Mouse (Mus musculus) frontal cortex, adult 2 months (tissue): ENCODE data around the gene Fndc11. TPM values are rescaled to one million over a fixed set of nuclear protein-coding genes. Genes with fewer than 3 reads are reported as not detected.
A peak's percentile ranks its signal among the peaks of the same experiment; 100 is the strongest.
"Not testable (repeated sequence)": the region's sequence is repeated elsewhere in the genome, so short reads cannot be mapped to it uniquely, and the experiment has no call there.

ENCODE experiments used
- DNase-seq, 2 experiments: peaks; one replicate each; pipeline ENCODE4 v3.0.0; 2022; ENCODE audit warnings: low spot score in 1 of 2; ENCODE audit errors: extremely low spot score in 1 of 2
- polyA plus RNA-seq: library from polyadenylated mRNA; depleted of rRNA; stranded (reverse); fragments of >200 nt; gene quantifications from 2 replicates; pipeline ENCODE4 v1.2.3, GENCODE M21; 2012; rRNA removed

The Fndc11 gene
- 0.13 and 0.14 TPM in 2 replicates for polyA plus RNA-seq

GRCm38 (mm10) chr2:181219538-181220216 is at the start of gene Fndc11:
TSS of gene Fndc11 (plus strand) at chr2:181220013.
- peak; percentile 14 to 53 for DNase-seq

GRCm38 (mm10) chr2:181174646-181175045 is 45.2 kb upstream of the Fndc11 start:
- DNase-seq: no peak

GRCm38 (mm10) chr2:181178015-181178414 is 41.8 kb upstream of the Fndc11 start:
- DNase-seq: no peak

- DNase-seq: no peak
These were observed 41.3 kb upstream of the Fndc11 start for GRCm38 (mm10) chr2:181178471-181178870.

GRCm38 (mm10) chr2:181180898-181181297 is 38.9 kb upstream of the Fndc11 start:
- DNase-seq: peak in 1 of 2 experiments; percentile 57

DNA sequence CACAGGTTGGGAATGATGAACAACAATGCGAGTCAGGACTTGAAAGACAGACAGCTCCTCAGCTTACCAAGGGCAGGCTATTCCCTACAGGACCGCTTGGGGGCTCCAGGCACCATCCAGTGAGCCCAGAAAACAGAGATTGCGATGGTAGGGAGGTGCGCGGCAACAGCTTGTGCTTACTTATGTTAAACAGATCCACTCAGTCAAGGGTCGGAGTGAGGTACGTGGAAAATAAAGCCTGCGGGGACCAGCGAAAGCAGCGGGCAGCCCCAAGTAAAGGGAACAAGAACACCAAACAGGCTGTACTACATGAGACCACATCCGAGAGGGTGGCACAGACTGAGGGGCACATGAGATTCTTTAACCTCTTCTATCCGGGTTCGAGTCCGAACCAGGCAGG is 33.2 kb upstream of the Fndc11 start:
- peak; percentile 72 to 93 for DNase-seq

- DNase-seq: peak; percentile 90 to 95
These were observed 32.5 kb upstream of the Fndc11 start, which contains the start of gene Ppdpf for GRCm38 (mm10) chr2:181187121-181188000. TSS of gene Ppdpf (plus strand) at chr2:181187247.

DNA sequence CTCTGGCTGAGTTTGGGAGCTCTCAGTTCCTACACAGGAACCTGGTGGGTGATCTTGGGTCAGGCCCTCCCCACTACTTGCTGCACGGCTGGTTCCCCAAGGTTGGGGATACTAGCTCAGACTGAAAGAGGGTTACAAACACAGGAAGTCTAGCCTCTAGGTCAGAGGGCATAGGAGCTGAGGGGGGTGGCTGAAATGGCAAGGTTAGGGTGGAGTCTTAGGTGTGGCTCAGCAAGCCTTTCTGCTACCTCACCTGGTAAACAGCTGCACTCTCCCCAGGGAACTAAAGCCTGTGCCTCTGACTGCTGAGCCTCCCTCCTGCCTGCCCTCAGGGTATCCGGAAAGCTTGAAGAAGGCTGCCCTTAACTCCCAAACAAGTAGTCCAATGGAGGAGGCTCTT is 31.1 kb upstream of the Fndc11 start:
- no peak for DNase-seq

GRCm38 (mm10) chr2:181189321-181189720 is 30.5 kb upstream of the Fndc11 start:
- DNase-seq: no peak

- DNase-seq: not testable (repeated sequence)
These were observed 28.4 kb upstream of the Fndc11 start for GRCm38 (mm10) chr2:181191385-181191784.

DNA sequence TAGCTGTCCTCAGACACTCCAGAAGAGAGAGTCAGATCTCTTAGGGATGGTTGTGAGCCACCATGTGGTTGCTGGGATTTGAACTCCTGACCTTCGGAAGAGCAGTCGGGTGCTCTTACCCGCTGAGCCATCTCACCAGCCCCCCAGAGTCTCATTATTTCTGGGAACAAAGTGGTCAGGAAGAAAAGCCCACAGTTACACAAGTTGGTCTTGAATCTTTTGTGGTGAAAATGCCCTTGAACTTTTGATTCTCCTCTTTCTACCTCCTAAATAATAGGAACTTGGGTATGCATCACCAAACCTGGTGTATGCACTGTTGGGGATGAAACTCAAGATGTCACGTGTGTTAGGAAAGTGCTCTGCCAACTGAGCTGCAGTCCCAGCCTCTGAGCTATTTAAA is 27.9 kb upstream of the Fndc11 start:
- no peak for DNase-seq

- no peak for DNase-seq
These were observed 26.8 kb upstream of the Fndc11 start for GRCm38 (mm10) chr2:181193044-181193443.

- no peak for DNase-seq
These were observed 23.0 kb upstream of the Fndc11 start for GRCm38 (mm10) chr2:181196628-181197300.

- DNase-seq: no peak
These were observed 18.2 kb upstream of the Fndc11 start for GRCm38 (mm10) chr2:181201606-181202005.

GRCm38 (mm10) chr2:181202422-181202821 is 17.4 kb upstream of the Fndc11 start, which contains the start of gene Ptk6:
TSS of gene Ptk6 (minus strand) at chr2:181202789.
- DNase-seq: no peak

GRCm38 (mm10) chr2:181202886-181203285 is 16.9 kb upstream of the Fndc11 start:
- DNase-seq: no peak

- DNase-seq: no peak
These were observed 14.1 kb upstream of the Fndc11 start for GRCm38 (mm10) chr2:181205678-181206077.

GRCm38 (mm10) chr2:181206118-181206517 is 13.7 kb upstream of the Fndc11 start:
- no peak for DNase-seq

DNA sequence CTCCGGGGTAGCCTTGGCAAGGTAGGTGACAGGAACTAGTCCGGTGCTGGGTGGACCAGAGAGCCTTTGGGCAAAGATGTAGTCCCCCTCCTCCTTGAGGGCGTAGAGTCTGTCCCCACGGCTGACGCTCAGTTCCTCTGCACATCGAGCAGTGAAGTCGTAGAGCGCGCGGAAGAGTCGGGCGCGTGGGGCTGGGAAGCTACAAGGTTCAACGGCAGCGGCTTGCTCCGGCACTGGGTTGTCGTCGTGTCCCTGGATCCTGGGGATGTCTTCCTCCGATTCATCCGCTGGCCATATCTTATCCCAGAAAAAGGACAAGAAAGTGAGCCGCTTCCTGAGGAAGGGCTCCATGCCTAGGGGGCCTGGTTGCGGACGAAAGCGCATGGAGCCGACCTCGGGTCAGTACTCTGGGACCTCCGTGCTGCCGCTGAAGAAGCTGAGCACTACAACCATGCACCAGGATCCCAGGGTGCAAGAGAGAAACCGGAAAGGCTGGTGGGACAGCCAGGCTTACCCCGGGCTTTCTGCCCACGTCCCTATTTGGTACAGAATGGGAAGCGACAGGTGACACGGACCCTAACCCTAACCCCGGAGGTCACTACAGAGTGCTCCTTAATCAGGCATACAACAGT is 7.3 kb upstream of the Fndc11 start:
- DNase-seq: no peak

GRCm38 (mm10) chr2:181213021-181213445 is 6.8 kb upstream of the Fndc11 start, which contains the start of gene Srms:
TSS of gene Srms (minus strand) at chr2:181213185.
- no peak for DNase-seq
